Mouse (Mus musculus): ENCODE data around the gene Atp5f1. TPM values are rescaled to one million over a fixed set of nuclear protein-coding genes. Genes with fewer than 3 reads are reported as not detected.

Atp5f1 gene
- total RNA-seq, 1 experiment = 300 TPM

- DNase-seq (ENCODE audit: low read depth, low spot score) = no peak
- Histone ChIP-seq H3K4me1 (ENCODE audit: control insufficient read depth in 2 of 2, insufficient read depth in 2 of 2, low read length in 2 of 2, poor library complexity in 1 of 2) (peaks cover 3 to 4% of the 10 kb centered on the region in 2 experiments; a peak in 2 of 4 replicates), H3K9me3 (ENCODE audit: control insufficient read depth, insufficient read depth, low read depth, low read length) (no peaks in the 10 kb centered on the region), H3K36me3 (ENCODE audit: control insufficient read depth, insufficient read depth, low read length, poor library complexity, severe bottlenecking) (no peaks in the 10 kb centered on the region), H3K9ac (ENCODE audit: insufficient read depth, low read depth, low read length, poor library complexity, severe bottlenecking) (no peak overlapping the region), H3K27ac (ENCODE audit: insufficient read depth, low read depth, low read length, poor library complexity, severe bottlenecking) (no peak overlapping the region), H3K4me3 (ENCODE audit: insufficient read depth in 1 of 2, low read depth in 1 of 2, low read length in 2 of 2, poor library complexity in 1 of 2, severe bottlenecking in 1 of 2) (no peak overlapping the region)
- TF ChIP-seq ZC3H11A (IDR thresholded peaks at IDR 0.05; ENCODE audit: borderline replicate concordance, low read depth, low read length) = no peak
- TF ChIP-seq CHD2 (IDR thresholded peaks at IDR 0.05; ENCODE audit: low read depth, low read length) = no peak
- no peak for TF ChIP-seq MAFK (IDR thresholded peaks at IDR 0.05; ENCODE audit: insufficient read depth, low read depth, low read length)
- no peak for TF ChIP-seq HCFC1 (IDR thresholded peaks at IDR 0.05; ENCODE audit: borderline replicate concordance, insufficient read depth, low read length)
- no peak for TF ChIP-seq ZNF384 (IDR thresholded peaks at IDR 0.05; ENCODE audit: low read depth, low read length)
- in situ Hi-C loops (cut with MboI; ENCODE audit: low sequenced_read_pairs in 2 of 2, unreplicated experiment in 2 of 2) = loop anchor here in 1 of 2 experiments (5.0 kb wide), 1 partner anchor 131 kb away; no protein-coding TSS in a partner anchor
Observed at GRCm38 (mm10) chr3:105898325-105898724, 61.6 kb downstream of the Atp5f1 start.

DNA sequence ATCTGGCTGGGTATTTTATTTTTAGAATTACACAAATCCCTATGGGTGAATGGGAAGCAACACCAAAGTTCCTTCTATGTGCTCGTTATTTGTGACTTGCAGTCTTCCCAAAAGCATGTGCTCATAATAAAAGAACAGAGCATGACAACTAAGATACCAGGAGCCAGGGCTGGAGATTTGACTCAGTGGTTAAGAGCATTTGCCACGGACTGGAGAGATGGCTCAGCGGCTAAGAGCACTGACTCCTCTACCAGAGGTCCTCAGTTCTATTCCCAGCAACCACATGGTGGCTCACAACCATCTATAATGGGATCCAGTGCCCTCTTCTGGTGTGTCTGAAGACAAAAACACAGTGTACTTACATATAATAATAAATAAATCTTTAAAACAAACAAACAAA, 63.1 kb downstream of the Atp5f1 start:
- H3K4me3 ChIP-seq (ENCODE audit: insufficient read depth in 1 of 2, low read depth in 1 of 2, low read length in 2 of 2, poor library complexity in 1 of 2, severe bottlenecking in 1 of 2) = no peak overlapping the region
- DNase-seq (ENCODE audit: low read depth, low spot score) = no peak
- H3K27ac ChIP-seq (ENCODE audit: insufficient read depth, low read depth, low read length, poor library complexity, severe bottlenecking) = no peak overlapping the region
- H3K4me1 ChIP-seq (ENCODE audit: control insufficient read depth in 2 of 2, insufficient read depth in 2 of 2, low read length in 2 of 2, poor library complexity in 1 of 2) = peaks cover 3 to 6% of the 10 kb centered on the region in 2 experiments; a peak in 3 of 4 replicates
- no peaks in the 10 kb centered on the region for H3K9me3 ChIP-seq (ENCODE audit: control insufficient read depth, insufficient read depth, low read depth, low read length)
- TF ChIP-seq HCFC1 (IDR thresholded peaks at IDR 0.05; ENCODE audit: borderline replicate concordance, insufficient read depth, low read length) = no peak
- no peak for TF ChIP-seq MAFK (IDR thresholded peaks at IDR 0.05; ENCODE audit: insufficient read depth, low read depth, low read length)
- TF ChIP-seq CHD2 (IDR thresholded peaks at IDR 0.05; ENCODE audit: low read depth, low read length) = no peak
- TF ChIP-seq ZC3H11A (IDR thresholded peaks at IDR 0.05; ENCODE audit: borderline replicate concordance, low read depth, low read length) = no peak
- TF ChIP-seq ZNF384 (IDR thresholded peaks at IDR 0.05; ENCODE audit: low read depth, low read length) = no peak
- no peaks in the 10 kb centered on the region for H3K36me3 ChIP-seq (ENCODE audit: control insufficient read depth, insufficient read depth, low read length, poor library complexity, severe bottlenecking)
- no peak overlapping the region for H3K9ac ChIP-seq (ENCODE audit: insufficient read depth, low read depth, low read length, poor library complexity, severe bottlenecking)
- in situ Hi-C loops (cut with MboI; ENCODE audit: low sequenced_read_pairs in 2 of 2, unreplicated experiment in 2 of 2) = loop anchor here in 1 of 2 experiments (5.0 kb wide), 1 partner anchor 130 kb away; no protein-coding TSS in a partner anchor

GRCm38 (mm10) chr3:105894601-105895592, 65.0 kb downstream of the Atp5f1 start:
- in situ Hi-C loops (cut with MboI; ENCODE audit: low sequenced_read_pairs in 2 of 2, unreplicated experiment in 2 of 2) = loop anchor here in 1 of 2 experiments (5.0 kb wide), 1 partner anchor 128 kb away; no protein-coding TSS in a partner anchor
- no peak overlapping the region for H3K27ac ChIP-seq (ENCODE audit: insufficient read depth, low read depth, low read length, poor library complexity, severe bottlenecking)
- H3K9me3 ChIP-seq (ENCODE audit: control insufficient read depth, insufficient read depth, low read depth, low read length) = no peaks in the 10 kb centered on the region
- TF ChIP-seq ZC3H11A (IDR thresholded peaks at IDR 0.05; ENCODE audit: borderline replicate concordance, low read depth, low read length) (0 out of 2 replicates have a peak, but pooled peaks have one; percentile 9), CHD2 (IDR thresholded peaks at IDR 0.05; ENCODE audit: low read depth, low read length) (no peak)
- peaks cover 3 to 6% of the 10 kb centered on the region in 2 experiments; a peak in 3 of 4 replicates for H3K4me1 ChIP-seq (ENCODE audit: control insufficient read depth in 2 of 2, insufficient read depth in 2 of 2, low read length in 2 of 2, poor library complexity in 1 of 2)
- DNase-seq (ENCODE audit: low read depth, low spot score) = no peak
- H3K4me3 ChIP-seq (ENCODE audit: insufficient read depth in 1 of 2, low read depth in 1 of 2, low read length in 2 of 2, poor library complexity in 1 of 2, severe bottlenecking in 1 of 2) = no peak overlapping the region
- no peaks in the 10 kb centered on the region for H3K36me3 ChIP-seq (ENCODE audit: control insufficient read depth, insufficient read depth, low read length, poor library complexity, severe bottlenecking)
- H3K9ac ChIP-seq (ENCODE audit: insufficient read depth, low read depth, low read length, poor library complexity, severe bottlenecking) = no peak overlapping the region

- DNase-seq (ENCODE audit: low read depth, low spot score) = peak; percentile 29
- in situ Hi-C loops (cut with MboI; ENCODE audit: low sequenced_read_pairs in 2 of 2, unreplicated experiment in 2 of 2) = no loop called here
- Histone ChIP-seq H3K27ac (ENCODE audit: insufficient read depth, low read depth, low read length, poor library complexity, severe bottlenecking) (no peak overlapping the region), H3K4me3 (ENCODE audit: insufficient read depth in 1 of 2, low read depth in 1 of 2, low read length in 2 of 2, poor library complexity in 1 of 2, severe bottlenecking in 1 of 2) (no peak overlapping the region), H3K9ac (ENCODE audit: insufficient read depth, low read depth, low read length, poor library complexity, severe bottlenecking) (no peak overlapping the region), H3K36me3 (ENCODE audit: control insufficient read depth, insufficient read depth, low read length, poor library complexity, severe bottlenecking) (no peaks in the 10 kb centered on the region), H3K9me3 (ENCODE audit: control insufficient read depth, insufficient read depth, low read depth, low read length) (no peaks in the 10 kb centered on the region), H3K4me1 (ENCODE audit: control insufficient read depth in 2 of 2, insufficient read depth in 2 of 2, low read length in 2 of 2, poor library complexity in 1 of 2) (peaks cover 3 to 6% of the 10 kb centered on the region in 2 experiments; a peak in 3 of 4 replicates)
- TF ChIP-seq MAFK (IDR thresholded peaks at IDR 0.05; ENCODE audit: insufficient read depth, low read depth, low read length) (no peak), CHD2 (IDR thresholded peaks at IDR 0.05; ENCODE audit: low read depth, low read length) (no peak), ZC3H11A (IDR thresholded peaks at IDR 0.05; ENCODE audit: borderline replicate concordance, low read depth, low read length) (no peak), ZNF384 (IDR thresholded peaks at IDR 0.05; ENCODE audit: low read depth, low read length) (no peak), HCFC1 (IDR thresholded peaks at IDR 0.05; ENCODE audit: borderline replicate concordance, insufficient read depth, low read length) (no peak)
Observed at GRCm38 (mm10) chr3:105893941-105894391, 65.9 kb downstream of the Atp5f1 start.

Other genes with a start within 250 kb of the Atp5f1 start
- gene Rap1a, start 158.8 kb downstream of the Atp5f1 start, total RNA-seq (2012; rRNA removed) = 13.6 and 23.2 TPM in 2 replicates
- not detected in 2 replicates for gene Adora3, start 89.2 kb downstream of the Atp5f1 start, total RNA-seq (2012; rRNA removed)
- gene Tmigd3, start 89.2 kb downstream of the Atp5f1 start, total RNA-seq (2012; rRNA removed) = not detected in 2 replicates
- 0.48 and 0.54 TPM in 2 replicates for gene I830077J02Rik, start 27.4 kb downstream of the Atp5f1 start, total RNA-seq (2012; rRNA removed)
- 142 and 148 TPM in 2 replicates for gene Wdr77, start 730 bp downstream of the Atp5f1 start, total RNA-seq (2012; rRNA removed)
- gene Ovgp1, start 13.6 kb upstream of the Atp5f1 start, total RNA-seq (2012; rRNA removed) = 3.0 and 5.0 TPM in 2 replicates
- 0.80 TPM in 1 of 2 replicates, not detected in the other for gene Pifo, start 54.5 kb upstream of the Atp5f1 start, total RNA-seq (2012; rRNA removed)
- gene Chil5, start 72.7 kb upstream of the Atp5f1 start, total RNA-seq (2012; rRNA removed) = not detected in 2 replicates
- not detected in 2 replicates for gene Chia1, start 153.1 kb upstream of the Atp5f1 start, total RNA-seq (2012; rRNA removed)
- not detected in 2 replicates for gene Chil3, start 207.5 kb upstream of the Atp5f1 start, total RNA-seq (2012; rRNA removed)